Mouse (Mus musculus) thymus, adult 18-20 months (tissue): Measurements from ENCODE around the gene Uri1.

Source experiments
- DNase-seq, 2 experiments: peaks; one replicate each; pipeline ENCODE4 v3.0.0; 2022; ENCODE audit warnings: mixed read lengths in 2 of 2

Uri1 gene

GRCm38 (mm10) chr7:38013946-38014345, 9.4 kb downstream of the Uri1 start:
- no peak for DNase-seq

GRCm38 (mm10) chr7:38012811-38013210, 10.5 kb downstream of the Uri1 start:
- no peak for DNase-seq

GRCm38 (mm10) chr7:38008359-38008758, 15.0 kb downstream of the Uri1 start:
- no peak for DNase-seq

GRCm38 (mm10) chr7:38002451-38002850, 20.9 kb downstream of the Uri1 start:
- no peak for DNase-seq

GRCm38 (mm10) chr7:37999691-38000090, 23.7 kb downstream of the Uri1 start:
- DNase-seq: peak in 1 of 2 experiments; percentile 36

GRCm38 (mm10) chr7:37992861-37993260, 30.5 kb downstream of the Uri1 start:
- DNase-seq: no peak

GRCm38 (mm10) chr7:37984866-37985265, 38.5 kb downstream of the Uri1 start:
- no peak for DNase-seq

- DNase-seq: no peak
Observed at GRCm38 (mm10) chr7:37983471-37983870, 39.9 kb downstream of the Uri1 start.

- no peak for DNase-seq
Observed at GRCm38 (mm10) chr7:37979729-37980128, 43.6 kb downstream of the Uri1 start.

- no peak for DNase-seq
Observed at GRCm38 (mm10) chr7:37978412-37978811, 44.9 kb downstream of the Uri1 start.

- DNase-seq: no peak
Observed at GRCm38 (mm10) chr7:37977676-37978075, 45.7 kb downstream of the Uri1 start.

GRCm38 (mm10) chr7:37972999-37973555, 50.3 kb downstream of the Uri1 start:
- DNase-seq: no peak

- no peak for DNase-seq
Observed at GRCm38 (mm10) chr7:37972571-37972970, 50.8 kb downstream of the Uri1 start.

- DNase-seq: no peak
Observed at GRCm38 (mm10) chr7:37962326-37962725, 61.0 kb downstream of the Uri1 start.

- DNase-seq: no peak
Observed at GRCm38 (mm10) chr7:37961247-37961646, 62.1 kb downstream of the Uri1 start.

- DNase-seq: no peak
Observed at GRCm38 (mm10) chr7:37951841-37952240, 71.5 kb downstream of the Uri1 start.

GRCm38 (mm10) chr7:37936459-37936858, 86.9 kb downstream of the Uri1 start:
- DNase-seq: no peak

- no peak for DNase-seq
Observed at GRCm38 (mm10) chr7:37935786-37936185, 87.6 kb downstream of the Uri1 start.

- DNase-seq: no peak
Observed at GRCm38 (mm10) chr7:37934770-37935182, 88.6 kb downstream of the Uri1 start.

- no peak for DNase-seq
Observed at GRCm38 (mm10) chr7:37933754-37934308, 89.5 kb downstream of the Uri1 start.

GRCm38 (mm10) chr7:37931631-37932030, 91.7 kb downstream of the Uri1 start:
- no peak for DNase-seq

GRCm38 (mm10) chr7:37929738-37930137, 93.6 kb downstream of the Uri1 start:
- DNase-seq: no peak

- DNase-seq: no peak
Observed at GRCm38 (mm10) chr7:37922999-37923398, 100.4 kb downstream of the Uri1 start.

- no peak for DNase-seq
Observed at GRCm38 (mm10) chr7:37921681-37922430, 101.5 kb downstream of the Uri1 start.
